Mouse (Mus musculus) heart, adult 2 months (tissue): ENCODE measurements at regions not wholly inside any gene's neighbourhood (a gene's known extent, or its start where the extent isn't known, plus 50 kb on each side); places are given as distances from the start of the nearest gene placed in this dataset.

Experiments used
- CTCF ChIP-seq: fragments of 200-600 bp; IDR thresholded peaks from 2 replicates; pipeline ENCODE4 v1.8.1; 2022; ENCODE audit warnings: antibody characterized with exemption, mild to moderate bottlenecking, moderate library complexity
- POLR2A ChIP-seq: fragments of 200-500 bp; IDR thresholded peaks from 2 replicates; pipeline ENCODE4 v1.6.1; 2011; ENCODE audit warnings: mild to moderate bottlenecking, low read depth, low read length, control low read depth; ENCODE audit not compliant: insufficient read depth

GRCm38 (mm10) chr14:111330570-111330969, 344.3 kb upstream of the Slitrk5 start:
- TF ChIP-seq CTCF (no peak), POLR2A (no peak)
